Mouse (Mus musculus) cerebellum, adult 2 months (tissue): ENCODE measurements around the gene Nol9.

Experiments
- CTCF ChIP-seq: fragments of 200-500 bp; IDR thresholded peaks from 2 replicates; pipeline ENCODE4 v1.5.1; 2011; ENCODE audit warnings: low read depth, mild to moderate bottlenecking, control low read depth, low read length, moderate library complexity, borderline replicate concordance; ENCODE audit not compliant: insufficient read depth
- POLR2A ChIP-seq: fragments of 200-500 bp; IDR thresholded peaks from 2 replicates; pipeline ENCODE4 v1.6.1; 2011; ENCODE audit warnings: low read length, control low read depth, borderline replicate concordance; ENCODE audit not compliant: insufficient read depth

DNA sequence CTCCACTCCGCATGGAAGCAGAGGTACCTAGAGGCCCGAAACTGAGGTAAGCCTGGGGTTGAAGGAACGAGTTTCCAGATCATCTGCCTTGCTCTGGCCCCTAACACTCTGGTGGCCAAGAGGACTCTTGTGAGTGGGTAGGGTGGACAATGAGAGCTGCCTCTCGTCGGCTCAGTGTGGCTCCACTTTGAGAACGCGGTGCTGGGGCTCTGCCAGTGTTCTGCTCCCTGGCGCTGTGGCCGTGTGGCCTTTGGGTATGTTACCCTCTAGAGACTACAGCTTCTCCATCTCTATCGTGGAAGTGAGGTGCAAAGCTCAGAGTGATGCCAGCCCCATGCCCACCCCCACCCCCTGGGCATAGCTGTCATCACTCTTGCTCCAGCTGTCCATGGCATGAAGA is 33.5 kb downstream of the Nol9 start:
- TF ChIP-seq POLR2A (no peak), CTCF (no peak)
